ENCODE assay signal across 11 mouse cellular contexts in genomic region chr11:19007068-19007467, GRCm38 (mm10). TPM values are rescaled to one million over a fixed set of nuclear protein-coding genes. Genes with fewer than 3 reads are reported as not detected.
DNase-seq lines count a peak whose midpoint lies in the region; ATAC-seq and TF ChIP-seq lines count a peak whose summit lies in the region.
"Had no signal": no experiment of that assay in that cellular context is flagged by ENCODE, and none has a peak within 500 bp of the region (broad histone marks: within the 10 kb centered on the region; RNA-seq: fewer than 3 reads in every experiment).

No protein-coding gene starts in this region.

- peak; percentile 31 for DNase-seq in heart, adult 8-10 months (ENCODE audit: low spot score)
- no peak for DNase-seq in heart, postnatal 14 days
- DNase-seq in intestine, embryonic 14.5 days (ENCODE audit: low spot score), result no peak
- DNase-seq in stomach, postnatal 0 days (ENCODE audit: low spot score), result no peak
- DNase-seq in urinary bladder, adult 18-20 months (ENCODE audit: low spot score in 2 of 2), result no peak
- no peak for DNase-seq in T-cell, adult 2 months (ENCODE audit: low spot score)
- DNase-seq: B cell, adult 2 months had no signal

- WGBS in intestine, embryonic 14.5 days, result 40% methylated on average over 5 of the region's 5 CpGs
- 24% methylated on average over 5 of the region's 5 CpGs for WGBS in stomach, postnatal 0 days

- peak overlapping the region; percentile 93 for H3K4me3 ChIP-seq in megakaryocyte, embryonic 14.5 days (replicated peaks)
- peak overlapping the region; percentile 95 for H3K4me3 ChIP-seq in intestine, embryonic 14.5 days (ENCODE audit: low read depth, low read length)
- peak overlapping the region; percentile 47 for H3K4me3 ChIP-seq in stomach, postnatal 0 days (ENCODE audit: low read depth, low read length)
- H3K4me3 ChIP-seq: left cerebral cortex, adult 2 months had no signal

- no peaks in the 10 kb centered on the region for H3K9me3 ChIP-seq in megakaryocyte, embryonic 14.5 days
- no peaks in the 10 kb centered on the region for H3K9me3 ChIP-seq in intestine, embryonic 14.5 days (ENCODE audit: control insufficient read depth, low read length)
- H3K9me3 ChIP-seq in stomach, postnatal 0 days (ENCODE audit: control insufficient read depth, low read length), result no peaks in the 10 kb centered on the region

- peaks cover 71% of the 10 kb centered on the region for H3K4me1 ChIP-seq in megakaryocyte, embryonic 14.5 days
- peaks cover 33% of the 10 kb centered on the region for H3K4me1 ChIP-seq in intestine, embryonic 14.5 days (replicated peaks; ENCODE audit: control insufficient read depth, insufficient read depth, low read length)
- H3K4me1 ChIP-seq in stomach, postnatal 0 days (replicated peaks; ENCODE audit: control insufficient read depth, insufficient read depth), result no peaks in the 10 kb centered on the region

- H3K36me3 ChIP-seq in megakaryocyte, embryonic 14.5 days (replicated peaks; ENCODE audit: low read length), result peaks cover 96% of the 10 kb centered on the region
- H3K36me3 ChIP-seq in intestine, embryonic 14.5 days (ENCODE audit: control insufficient read depth, insufficient read depth, low read length), result peaks cover 71% of the 10 kb centered on the region
- peaks cover 16% of the 10 kb centered on the region for H3K36me3 ChIP-seq in stomach, postnatal 0 days (ENCODE audit: control insufficient read depth, insufficient read depth, low read length)

- intact Hi-C loops in heart, postnatal 14 days (cut with DNase I), result no loop called here

- H3K27ac ChIP-seq in intestine, embryonic 14.5 days (ENCODE audit: low read depth), result peak overlapping the region; percentile 100
- peak overlapping the region; percentile 94 for H3K27ac ChIP-seq in stomach, postnatal 0 days (replicated peaks)
- H3K27ac ChIP-seq: left cerebral cortex, adult 2 months; macrophage had no signal

- peak overlapping the region; percentile 88 for H3K4me2 ChIP-seq in intestine, embryonic 14.5 days (ENCODE audit: low read length)
- H3K4me2 ChIP-seq in stomach, postnatal 0 days (replicated peaks; ENCODE audit: low read depth), result peak overlapping the region; percentile 92

- peak overlapping the region; percentile 100 for H3K9ac ChIP-seq in intestine, embryonic 14.5 days (ENCODE audit: low read length)
- peak overlapping the region; percentile 79 for H3K9ac ChIP-seq in stomach, postnatal 0 days (ENCODE audit: low read length)

- TF ChIP-seq CTCF in stomach, postnatal 0 days (IDR thresholded peaks at IDR 0.05; ENCODE audit: low read depth), result no peak

- no peak for TF ChIP-seq EP300 in stomach, postnatal 0 days (optimal IDR thresholded peaks at IDR 0.05)

- no peak for ATAC-seq in megakaryocyte, adult 5-6 weeks (ENCODE audit: poor library complexity, severe bottlenecking)
- ATAC-seq in intestine, embryonic 14.5 days (replicated peaks; ENCODE audit: low FRiP score, low TSS enrichment, low read depth), result no peak
- no peak for ATAC-seq in stomach, postnatal 0 days (ENCODE audit: low FRiP score, low TSS enrichment)

- H3K27me3 ChIP-seq in megakaryocyte, embryonic 14.5 days (replicated peaks), result no peaks in the 10 kb centered on the region
- no peaks in the 10 kb centered on the region for H3K27me3 ChIP-seq in intestine, embryonic 14.5 days (replicated peaks; ENCODE audit: control insufficient read depth, insufficient read depth, low read length)
- H3K27me3 ChIP-seq in stomach, postnatal 0 days (ENCODE audit: control insufficient read depth, insufficient read depth, low read length), result no peaks in the 10 kb centered on the region

RNA-seq across cellular contexts. Expression of gene Meis1, which starts 11.7 kb away (rescaled TPM):
- 10 to 100 TPM; 27.9 to 32.8 (median 30.9) TPM for total RNA-seq in heart, adult 8-10 months (2022)
- 10 to 100 TPM; 30.1 to 33.9 TPM for total RNA-seq in heart, postnatal 14 days (2021)
- polyA plus RNA-seq in megakaryocyte, embryonic 14.5 days (2012; ENCODE audit: insufficient read depth, low replicate concordance), result 121 and 264 TPM in 2 replicates
- 3.3 and 4.2 TPM in 2 replicates for total RNA-seq in megakaryocyte, adult 5-6 weeks (2015)
- 5.9 and 6.0 TPM in 2 replicates for total RNA-seq in megakaryocyte, adult 5-6 weeks (2017)
- 133 and 151 TPM in 2 replicates for polyA plus RNA-seq in intestine, embryonic 14.5 days (2014; fragmentation: Nextera tagmentation; extraction: Ambion mirVana)
- 48.5 and 50.2 TPM in 2 replicates for polyA plus RNA-seq in stomach, postnatal 0 days (2015; fragmentation: Nextera tagmentation; extraction: Ambion mirVana)

Comparison
In these comparisons a context has a peak if more than half of its experiments do, and no peak if none do; other contexts are left out.
1. RNA of gene Meis1, which starts 11.7 kb away (total RNA-seq): 30.1 to 33.9 TPM in heart, postnatal 14 days and 27.9 to 32.8 TPM in heart, adult 8-10 months; 3.3 to 6.0 TPM in megakaryocyte, adult 5-6 weeks; every median in the first group is over 4 times any median in the second.
2. Peak in every context shown above with its lines, with median percentiles within 50 percentile points of each other: H3K4me3 ChIP-seq.